Mouse (Mus musculus): ENCODE data around the gene Tec.
"Not testable (repeated sequence)": the region's sequence is repeated elsewhere in the genome, so short reads cannot be mapped to it uniquely, and the experiment has no call there.

The Tec gene

DNA sequence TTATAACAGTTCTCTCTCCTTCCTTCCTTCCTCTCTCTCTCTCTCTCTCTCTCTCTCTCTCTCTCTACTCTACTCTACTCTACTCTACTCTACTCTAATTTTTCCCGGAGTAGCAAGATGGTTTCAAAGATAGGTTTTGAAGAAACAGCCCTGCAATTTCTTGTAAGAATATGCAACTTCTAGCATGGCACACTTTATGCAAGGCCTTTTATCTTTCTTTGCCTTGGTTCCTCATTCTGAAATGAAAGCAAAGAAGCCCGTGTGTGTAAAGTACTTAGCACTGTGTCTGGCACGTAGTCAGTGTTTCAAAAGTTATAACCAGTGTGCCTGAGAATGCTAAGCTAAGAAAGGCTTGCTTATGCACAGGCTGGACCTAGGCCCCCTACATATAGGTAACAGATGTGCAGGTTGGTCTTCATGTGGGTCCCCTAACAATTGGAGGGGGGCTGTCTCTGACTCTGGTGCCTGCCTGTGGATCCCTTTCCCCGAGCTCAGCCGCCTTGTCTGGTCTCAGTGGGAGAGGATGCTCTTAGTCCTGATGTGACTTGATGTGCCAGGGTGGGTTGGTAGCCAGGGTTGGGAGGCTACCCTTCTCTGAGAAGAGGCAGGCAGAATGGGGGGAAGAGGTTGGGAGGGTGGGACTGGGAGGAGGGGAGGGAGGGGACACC, 49.6 kb downstream of the Tec start:
- DNase-seq = no peak

DNA sequence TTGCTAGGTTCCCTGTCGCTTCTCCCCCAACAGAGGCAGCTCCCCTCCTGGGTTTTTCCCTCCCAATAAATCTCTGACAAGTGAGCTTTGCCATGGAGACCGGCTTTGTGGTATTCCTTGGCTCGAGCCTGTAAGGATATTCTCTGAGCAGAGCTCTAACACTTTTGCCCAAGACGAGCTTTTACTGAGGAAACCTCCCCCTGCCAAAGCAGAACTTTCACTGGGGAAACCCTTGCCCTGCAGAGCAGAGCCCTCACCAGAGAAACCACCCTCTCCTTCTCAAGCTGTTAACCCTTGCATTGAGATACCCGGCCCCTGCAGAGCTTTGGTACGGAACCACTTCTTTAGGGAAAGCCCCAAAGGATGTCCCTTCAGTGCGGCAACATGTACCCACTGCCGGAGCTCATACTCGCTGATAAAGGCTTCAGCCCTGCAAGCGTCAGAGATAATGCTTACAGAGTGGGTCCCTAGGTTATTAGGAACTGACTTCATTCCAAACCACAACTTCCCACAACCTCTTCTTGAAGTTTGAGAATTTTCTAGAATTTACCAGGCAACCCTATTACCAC, 50.7 kb downstream of the Tec start:
- no peak for DNase-seq

DNA sequence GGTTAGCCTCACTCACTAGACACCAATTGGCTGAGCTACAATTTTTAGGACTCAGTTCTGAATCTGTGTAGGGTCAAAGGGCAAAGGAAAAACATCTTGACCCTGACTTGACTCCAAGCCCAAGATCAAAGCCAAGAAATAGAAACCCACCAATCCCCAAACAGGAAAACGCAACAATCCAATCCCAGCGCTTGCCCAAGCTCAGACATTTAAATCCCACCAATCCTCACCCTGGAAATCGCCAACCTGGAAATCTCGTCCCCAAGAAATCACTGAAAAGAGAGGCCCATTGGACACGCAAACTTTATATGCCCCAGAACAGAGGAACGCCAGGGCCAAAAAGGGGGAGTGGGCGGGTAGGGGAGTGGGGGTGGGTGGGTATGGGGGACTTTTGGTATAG, 51.3 kb downstream of the Tec start:
- not testable (repeated sequence) for DNase-seq

DNA sequence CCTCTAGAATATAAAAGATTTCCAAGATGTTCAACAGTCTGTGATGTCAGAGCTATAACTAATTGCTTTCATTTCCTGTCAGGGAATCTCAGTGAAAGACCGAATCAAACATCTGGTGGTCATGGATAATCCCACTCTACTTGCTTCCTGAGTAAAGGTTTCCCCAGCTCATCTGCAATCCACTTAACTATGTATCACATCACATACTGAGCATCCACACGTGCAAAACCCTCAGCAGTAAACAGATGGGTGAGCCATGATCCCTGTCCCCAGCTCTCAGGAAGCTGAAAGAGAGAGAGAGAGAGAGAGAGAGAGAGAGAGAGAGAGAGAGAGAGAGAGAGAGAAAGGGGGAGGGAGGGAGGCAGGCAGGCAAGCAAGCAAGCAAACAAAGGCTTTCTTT, 51.8 kb downstream of the Tec start:
- DNase-seq = no peak

DNA sequence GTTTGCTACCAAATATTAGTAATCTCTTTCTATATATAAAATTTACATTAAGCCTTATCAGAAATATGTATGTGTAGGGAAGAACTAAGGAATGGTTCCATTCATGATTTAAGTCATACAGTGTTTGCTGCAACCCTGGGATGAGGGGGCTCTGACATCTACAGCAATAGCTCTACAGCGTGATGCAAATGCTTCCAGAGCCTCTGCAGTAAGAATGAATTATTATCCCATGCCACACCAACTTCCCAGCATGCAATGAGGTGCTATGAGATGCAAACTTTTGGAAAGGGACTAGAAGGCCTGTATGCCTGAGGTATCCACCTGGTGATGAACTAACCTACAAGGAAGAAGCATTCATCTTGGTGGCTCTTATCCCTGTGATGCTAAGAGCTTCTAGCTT, 52.2 kb downstream of the Tec start:
- no peak for DNase-seq

DNA sequence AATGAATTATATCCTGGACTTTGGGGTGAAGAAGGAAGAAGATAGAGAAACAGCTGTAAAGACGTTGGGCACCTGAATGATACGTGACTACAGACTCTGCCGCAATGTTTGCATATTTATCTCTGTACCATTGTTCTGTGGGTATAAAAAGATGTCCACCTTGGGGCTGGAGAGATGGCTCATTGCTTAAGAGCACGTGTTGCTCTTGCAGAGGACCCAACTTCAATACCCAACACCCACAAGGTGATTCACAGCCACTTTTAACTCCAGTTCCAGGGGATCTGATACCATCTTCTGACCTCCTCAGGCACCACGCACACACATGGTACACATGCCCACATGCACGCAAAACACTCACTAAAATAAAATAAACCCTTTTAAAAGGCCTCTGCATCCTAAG, 52.9 kb downstream of the Tec start:
- no peak for DNase-seq

DNA sequence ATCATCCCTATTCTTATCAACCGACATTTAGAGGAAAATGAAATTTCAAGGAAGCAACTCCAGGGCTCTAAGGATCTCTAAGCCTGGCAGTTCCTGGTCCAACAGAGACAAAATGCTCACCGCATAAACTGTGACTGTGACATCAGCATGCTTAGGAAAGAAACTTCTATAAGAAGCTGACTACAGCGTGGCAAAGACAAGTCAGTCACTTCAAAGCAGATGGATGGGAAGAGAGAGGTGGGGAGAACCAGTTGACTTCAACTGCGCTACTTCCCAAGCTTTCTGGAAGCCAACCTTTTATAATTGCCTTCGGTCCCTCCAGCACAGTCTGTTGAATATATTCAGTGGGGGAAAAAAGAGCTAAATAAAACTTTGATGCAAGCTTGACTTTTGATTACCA, 54.2 kb downstream of the Tec start:
- no peak for DNase-seq

DNA sequence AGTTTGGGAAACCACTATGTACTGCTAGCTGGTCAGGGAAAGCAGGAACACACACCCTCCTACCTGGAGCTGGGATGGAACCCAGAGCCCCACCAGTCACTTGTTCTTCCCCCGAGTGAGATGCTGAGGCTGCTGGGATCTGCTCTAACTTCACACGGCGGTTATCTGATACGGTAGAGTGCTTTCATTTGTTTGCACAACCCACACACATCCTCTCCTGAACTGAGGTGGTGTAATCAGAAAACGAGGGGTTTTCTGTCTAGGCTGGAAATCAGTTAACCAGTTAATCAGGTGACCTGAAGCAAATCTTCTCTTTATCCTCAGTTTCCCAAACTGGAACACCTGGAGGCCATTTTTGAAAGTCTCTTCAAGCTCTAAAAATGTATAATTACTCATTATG, 55.4 kb downstream of the Tec start:
- DNase-seq = no peak

DNA sequence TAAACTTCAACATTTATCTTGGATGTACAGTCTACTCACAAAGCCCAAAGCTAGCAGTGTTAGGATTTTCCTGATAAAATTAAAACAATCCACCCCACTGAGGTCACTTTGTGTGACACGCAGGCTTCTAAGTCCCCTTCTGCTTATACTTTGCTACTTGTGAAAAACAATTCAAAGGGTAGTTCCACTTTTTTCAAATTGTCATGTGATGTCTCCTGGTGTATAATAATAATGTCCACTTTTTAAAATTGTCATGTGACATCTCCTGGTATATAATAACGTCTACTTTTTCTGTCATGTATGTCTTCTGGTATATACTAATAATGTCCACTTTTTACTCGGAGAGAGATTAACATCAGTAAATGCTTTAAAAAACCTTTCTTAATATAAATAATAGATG, 56.0 kb downstream of the Tec start:
- no peak for DNase-seq

DNA sequence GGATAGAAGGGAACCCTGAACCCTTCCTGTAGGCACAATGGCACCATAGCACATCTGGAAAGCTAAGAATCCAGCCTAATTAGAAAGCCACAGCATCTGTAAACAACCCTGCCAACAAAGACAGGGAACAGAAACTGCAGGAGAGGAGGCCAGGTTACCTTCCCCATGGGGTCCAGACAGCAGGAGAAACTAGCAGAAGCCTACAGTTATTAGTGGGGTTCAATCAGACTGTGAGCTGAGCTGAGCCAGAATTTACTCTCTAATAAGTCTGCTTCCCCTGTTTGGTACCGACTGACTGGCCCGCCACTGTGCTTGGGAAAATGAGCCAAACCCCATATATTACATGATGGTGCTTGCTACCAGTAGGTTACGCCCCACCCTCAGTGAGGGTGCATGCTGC, 56.9 kb downstream of the Tec start:
- no peak for DNase-seq

DNA sequence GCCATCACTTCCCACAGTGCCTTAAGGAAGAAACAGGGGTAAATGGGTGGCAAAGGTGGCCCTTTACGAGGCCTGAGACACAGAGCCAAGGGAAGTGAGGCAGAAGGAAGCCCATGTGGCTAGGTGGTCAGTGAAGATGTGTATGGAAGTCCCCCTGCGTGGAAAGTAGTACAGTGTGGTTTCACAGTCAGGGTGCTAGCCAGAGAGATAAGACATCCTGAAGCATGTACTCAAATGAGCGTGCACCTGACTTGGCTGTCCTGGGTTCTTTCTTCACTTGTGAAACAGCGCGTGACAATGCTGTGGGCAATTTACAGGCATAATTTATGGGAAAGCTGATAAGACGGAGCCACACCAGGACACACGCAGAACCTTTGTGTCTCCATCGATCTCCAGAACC, 57.3 kb downstream of the Tec start:
- no peak for DNase-seq

DNA sequence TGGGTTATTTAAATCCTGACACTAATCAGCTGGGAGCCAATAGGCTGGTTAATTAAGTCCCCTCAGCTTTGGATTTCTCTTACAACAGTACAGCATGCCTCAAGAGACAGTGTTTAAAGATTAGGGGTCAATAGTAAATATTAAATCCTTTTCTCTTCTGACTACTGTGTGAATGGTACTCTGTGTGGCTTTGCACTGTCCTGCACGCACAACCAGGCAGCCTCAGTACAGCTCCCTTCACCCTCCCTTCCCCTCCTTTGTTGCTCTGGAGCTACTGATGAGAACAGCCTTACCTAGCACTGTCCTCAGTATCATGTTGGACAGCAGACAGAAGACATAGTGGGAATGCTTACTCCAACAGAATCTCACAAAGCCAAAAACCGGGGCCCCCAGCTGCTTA, 58.8 kb downstream of the Tec start:
- DNase-seq = no peak

DNA sequence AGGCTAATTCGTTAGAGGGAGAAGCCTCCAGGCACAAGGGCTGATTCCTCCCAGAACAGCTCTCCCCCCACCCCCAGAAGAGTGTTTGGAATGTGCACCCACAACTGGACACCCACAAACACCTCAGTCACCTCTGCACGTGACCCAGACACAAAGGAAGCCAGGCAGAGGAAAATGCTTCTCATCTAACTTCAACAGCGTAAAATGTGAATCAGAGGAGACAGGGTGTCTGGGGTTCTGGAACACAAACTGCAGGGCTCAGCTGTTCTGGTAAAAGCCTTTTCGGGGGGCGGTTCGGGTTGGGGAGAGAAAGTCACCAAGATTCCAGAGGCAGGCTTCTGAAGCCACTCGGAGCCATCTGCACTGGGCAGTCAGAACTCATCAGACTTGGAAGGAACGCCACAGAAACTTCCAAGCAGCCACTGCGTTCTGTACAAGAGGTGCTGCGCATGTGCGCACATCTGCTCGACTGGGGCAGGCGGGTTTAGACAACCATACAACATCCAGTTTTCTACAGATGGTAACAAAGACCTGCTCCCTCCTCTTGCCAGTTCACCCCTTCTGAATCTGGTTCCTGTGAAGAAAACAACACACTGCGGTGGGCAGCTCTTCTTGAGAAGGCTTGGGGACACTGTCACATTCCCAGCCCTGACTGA, 59.7 kb downstream of the Tec start:
- peak; percentile 31 for DNase-seq

DNA sequence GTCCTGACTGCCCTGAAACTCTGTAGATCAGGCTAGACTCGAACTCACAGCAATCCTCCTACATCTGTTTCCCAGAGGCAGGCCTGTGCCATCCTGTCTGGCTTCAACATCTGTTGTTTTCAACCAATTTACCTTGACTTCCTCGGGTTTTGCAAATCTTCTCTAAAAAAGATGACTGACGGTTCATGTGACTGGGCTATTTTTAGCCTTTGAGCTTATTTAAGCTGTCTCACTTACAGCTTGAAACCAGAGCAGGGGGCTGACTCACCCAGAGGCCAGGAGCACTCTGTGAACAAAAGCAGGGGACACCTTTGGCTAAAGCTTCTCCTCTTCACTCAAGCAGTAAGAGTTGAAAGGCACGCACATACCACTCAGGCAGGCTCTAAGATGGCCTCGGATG, 65.4 kb downstream of the Tec start:
- DNase-seq = no peak

DNA sequence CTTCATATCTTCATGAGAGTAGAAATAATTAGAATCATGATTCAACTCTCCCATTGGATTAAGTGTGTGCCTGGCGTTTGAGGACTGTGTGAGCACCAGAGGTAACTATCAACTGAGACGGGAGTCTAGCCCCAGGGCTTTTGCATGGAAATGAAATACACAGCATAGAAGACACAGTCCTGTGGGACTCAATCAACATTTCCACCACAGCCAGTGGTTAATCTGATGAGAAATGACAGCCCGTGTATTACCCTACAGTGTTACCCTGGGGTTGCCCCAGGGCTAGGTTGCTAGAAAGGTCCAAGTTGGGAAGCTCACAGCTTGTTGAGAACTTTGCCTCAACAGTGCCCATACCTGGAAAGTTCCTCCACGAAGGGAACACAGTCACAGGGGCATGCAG, 69.7 kb downstream of the Tec start:
- no peak for DNase-seq

DNA sequence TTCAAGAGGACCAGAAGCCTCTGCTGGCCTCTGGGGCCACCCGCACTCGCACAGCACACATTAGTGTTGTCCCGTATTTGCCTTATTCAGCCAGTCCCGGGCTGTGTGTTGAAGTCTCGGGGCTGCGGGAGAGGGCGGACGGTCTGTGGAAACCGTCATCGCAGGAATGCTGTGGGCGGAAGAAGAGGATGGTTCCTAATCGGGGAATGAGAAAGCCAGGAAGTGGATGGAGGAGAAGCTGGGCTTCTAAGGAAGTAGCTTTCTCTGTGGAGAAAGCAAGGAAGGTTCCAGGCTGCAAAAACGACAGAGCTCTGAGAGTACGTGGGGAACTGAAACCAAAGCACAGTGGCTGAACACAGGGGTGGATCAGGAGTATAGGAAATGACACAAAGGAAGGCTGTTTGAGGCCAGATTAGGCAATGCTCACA, 72.1 kb downstream of the Tec start:
- no peak for DNase-seq

DNA sequence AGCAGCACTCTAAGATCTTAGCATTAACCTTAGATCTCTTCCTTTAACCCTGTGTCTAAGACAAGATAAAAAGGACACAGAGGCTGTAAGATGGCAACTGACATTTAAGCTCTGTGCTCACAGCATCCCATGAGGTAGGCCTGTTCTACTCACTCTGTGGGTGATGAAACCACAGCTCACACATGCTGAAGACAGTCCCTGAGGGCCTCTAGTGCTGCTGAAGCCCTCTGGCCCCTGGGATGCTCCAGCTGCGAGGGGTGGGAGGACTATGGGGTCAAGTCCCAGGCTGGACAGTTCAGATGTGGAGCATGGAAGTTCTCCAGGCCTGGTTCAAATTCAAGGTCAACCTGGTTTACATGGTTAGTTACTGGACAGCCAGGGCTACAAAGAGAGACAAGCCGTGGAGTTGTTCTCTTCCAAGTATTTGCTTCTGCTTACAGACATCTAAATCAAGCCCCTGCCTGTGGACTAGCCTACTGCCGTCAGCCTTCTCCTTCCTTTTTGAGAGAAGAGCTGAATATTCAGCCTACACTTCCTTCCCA, 74.9 kb downstream of the Tec start:
- no peak for DNase-seq

DNA sequence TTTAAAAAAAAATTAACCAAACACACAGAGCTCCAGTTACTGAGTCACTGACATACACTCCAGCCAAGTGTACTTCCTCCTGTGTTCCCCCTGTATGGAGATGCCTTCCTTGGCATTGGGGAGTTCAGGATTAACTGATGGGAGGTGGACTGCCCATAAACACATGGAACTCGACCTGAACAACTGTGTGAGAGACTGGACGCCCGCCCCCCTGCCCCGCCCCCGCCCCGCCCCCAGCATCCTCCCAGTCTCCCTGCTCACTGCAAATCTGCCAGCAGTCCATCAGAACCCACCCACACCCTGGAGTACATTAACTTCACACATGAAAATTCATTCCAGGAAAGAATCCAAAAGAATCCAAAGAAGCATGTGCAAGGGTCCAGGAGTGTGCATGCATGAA, 76.5 kb downstream of the Tec start:
- DNase-seq = no peak

DNA sequence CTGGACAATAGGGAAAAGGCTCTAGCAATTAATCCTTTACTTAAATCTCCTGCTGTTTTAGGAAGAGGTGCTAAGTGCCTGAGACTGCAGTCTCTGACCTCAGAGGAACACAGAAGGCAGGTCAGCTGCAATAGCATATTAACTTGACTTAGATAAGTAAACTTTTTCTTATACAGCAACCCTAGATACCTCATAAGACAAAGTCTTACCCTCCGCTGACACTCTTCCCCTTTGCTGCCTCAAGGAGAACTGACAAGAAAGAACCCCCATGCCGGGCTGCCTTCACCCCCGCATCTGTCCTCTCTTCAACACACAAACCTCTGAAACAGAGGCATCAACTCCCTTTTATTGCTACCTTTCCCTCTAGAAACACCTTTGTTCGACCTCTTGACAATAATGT, 76.9 kb downstream of the Tec start:
- no peak for DNase-seq

DNA sequence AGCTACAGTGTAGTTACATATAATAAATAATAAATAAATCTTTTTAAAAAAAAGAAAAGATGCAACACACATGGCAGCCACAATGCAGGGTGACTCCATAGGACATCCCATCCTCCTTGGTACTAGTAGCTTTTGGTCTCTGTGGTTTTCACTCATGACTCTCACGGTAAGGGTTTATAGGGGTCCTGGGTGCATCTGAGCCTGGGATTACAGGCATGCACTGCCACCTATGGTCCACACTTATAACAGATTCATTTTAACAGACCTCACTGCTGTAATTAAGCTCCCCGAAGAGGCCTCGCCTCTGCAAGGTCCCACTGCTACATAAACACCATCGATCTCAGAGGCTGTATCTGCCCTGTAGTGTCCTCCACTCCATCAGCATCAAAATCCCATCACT, 82.8 kb downstream of the Tec start:
- DNase-seq = no peak

DNA sequence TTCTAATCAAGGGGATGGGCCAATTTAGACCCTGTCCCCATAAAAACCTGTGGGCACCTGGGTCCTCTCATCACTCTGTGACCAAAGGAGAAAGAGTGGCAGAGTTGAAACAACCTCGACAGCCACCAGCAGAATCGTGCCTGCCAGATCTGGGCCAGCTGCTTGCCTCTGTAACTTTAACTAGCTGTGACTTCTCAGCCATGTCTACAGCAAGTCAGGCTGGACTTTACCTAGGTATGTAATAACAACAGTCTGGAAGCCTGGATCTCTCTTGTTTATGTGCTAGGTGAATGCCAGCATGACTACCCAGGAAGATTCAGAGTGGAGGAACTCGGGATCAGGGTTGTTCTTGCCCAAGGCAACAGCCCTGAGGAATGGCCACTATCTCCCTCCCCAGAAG, 83.6 kb downstream of the Tec start:
- no peak for DNase-seq

DNA sequence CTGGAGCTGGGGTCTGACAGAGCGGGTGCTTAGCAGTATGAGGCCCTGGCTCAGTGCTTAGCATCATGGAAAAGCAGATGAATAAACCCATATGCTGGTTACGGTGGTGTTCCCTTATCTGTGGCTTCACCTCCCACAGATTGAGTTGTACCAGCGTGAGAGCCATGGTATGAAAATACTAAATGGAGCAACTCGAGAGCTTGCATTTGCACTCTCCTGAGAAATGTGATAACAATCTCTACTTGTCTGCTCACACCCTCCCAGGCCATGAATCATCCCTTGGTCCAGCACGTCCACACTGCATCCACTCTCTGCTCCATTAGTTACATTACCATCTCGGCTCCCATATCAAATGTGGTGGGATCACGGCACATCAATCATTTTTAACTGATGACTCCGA, 84.3 kb downstream of the Tec start:
- no peak for DNase-seq

DNA sequence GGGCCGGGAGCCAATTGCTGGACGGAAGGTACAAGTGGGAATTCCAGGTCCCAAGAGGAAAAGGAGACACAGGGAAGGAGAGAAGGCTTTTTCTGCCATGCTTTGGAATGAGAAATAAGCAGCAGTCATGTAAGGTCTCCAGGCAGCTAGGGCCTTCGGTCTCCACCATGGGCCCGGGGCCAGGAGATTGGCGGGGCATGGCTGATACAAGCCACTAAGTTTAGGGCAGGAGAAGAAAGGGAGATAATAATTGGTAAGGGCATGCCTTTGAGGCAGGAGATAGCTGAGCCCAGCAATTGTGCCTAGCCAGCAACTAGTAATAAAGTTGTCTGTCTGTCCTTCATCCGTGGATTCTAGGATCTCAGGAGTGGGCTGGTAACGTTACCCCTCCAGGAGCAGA, 85.2 kb downstream of the Tec start:
- DNase-seq = no peak

DNA sequence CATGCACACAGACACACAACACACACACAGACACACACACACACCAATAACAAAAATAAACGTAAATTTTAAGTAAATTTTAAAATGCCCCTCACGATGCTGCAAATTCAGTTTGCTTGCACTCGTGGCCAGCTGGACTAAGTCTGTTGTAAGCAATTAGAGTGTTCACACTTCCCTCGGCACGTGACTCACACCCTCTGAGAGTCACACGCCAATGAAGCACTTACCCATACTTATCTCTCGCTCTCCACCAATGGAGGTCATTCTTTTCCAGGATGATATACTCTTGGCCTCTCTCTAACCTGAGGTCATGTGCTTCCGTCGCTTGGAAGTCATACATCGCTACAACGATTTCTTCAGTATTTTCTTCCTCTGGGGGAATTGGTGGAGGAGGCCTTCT, 86.5 kb downstream of the Tec start:
- DNase-seq = no peak

DNA sequence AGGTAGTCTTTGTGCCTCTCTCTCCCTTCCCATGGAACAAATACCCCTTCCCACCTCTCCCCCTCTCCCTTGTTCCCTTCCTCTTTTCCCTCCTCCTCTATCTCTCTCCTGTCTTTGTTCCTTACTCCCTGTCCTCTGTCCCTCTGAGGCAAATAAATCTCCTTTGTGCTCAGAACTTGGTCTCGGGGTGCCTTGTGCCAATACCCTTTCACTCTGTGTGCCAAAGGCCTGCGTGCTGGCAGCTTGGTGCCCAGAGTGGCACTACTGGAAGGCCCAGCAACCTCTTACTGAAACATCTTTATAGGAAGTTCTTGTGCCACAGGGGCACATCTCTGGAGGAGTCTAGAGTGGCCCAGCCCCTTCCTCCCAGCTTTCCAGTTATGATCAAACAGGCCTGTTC, 91.7 kb downstream of the Tec start:
- no peak for DNase-seq
